In genomic region chr3:148496672-148497071, GRCm38 (mm10) we compare ENCODE assay signal across 9 mouse cellular contexts.
"Had no signal": no experiment of that assay in that cellular context is flagged by ENCODE, and none has a peak within 500 bp of the region (broad histone marks: within the 10 kb centered on the region; RNA-seq: fewer than 3 reads in every experiment).

No protein-coding gene starts in this region.

- H3K4me1 ChIP-seq: limb, embryonic 13.5 days had no signal

- H3K4me3 ChIP-seq: limb, embryonic 13.5 days had no signal

- H3K27me3 ChIP-seq: limb, embryonic 13.5 days had no signal

- H3K36me3 ChIP-seq: limb, embryonic 13.5 days had no signal

- DNase-seq: kidney, adult 8-10 months; kidney, postnatal 36 days; layer of hippocampus, adult 9-11 months; left cerebral cortex, postnatal 4 days; lung, adult 18-20 months; thymus, postnatal 4 days had no signal

- H3K9me3 ChIP-seq: limb, embryonic 13.5 days had no signal

- H3K4me2 ChIP-seq: limb, embryonic 13.5 days had no signal

- H3K27ac ChIP-seq: limb, embryonic 13.5 days; liver, embryonic 14.5 days; stomach, postnatal 0 days had no signal

- H3K9ac ChIP-seq: limb, embryonic 13.5 days; liver, embryonic 14.5 days had no signal
